Mouse (Mus musculus): ENCODE results near the gene Cacnb1.

DNA sequence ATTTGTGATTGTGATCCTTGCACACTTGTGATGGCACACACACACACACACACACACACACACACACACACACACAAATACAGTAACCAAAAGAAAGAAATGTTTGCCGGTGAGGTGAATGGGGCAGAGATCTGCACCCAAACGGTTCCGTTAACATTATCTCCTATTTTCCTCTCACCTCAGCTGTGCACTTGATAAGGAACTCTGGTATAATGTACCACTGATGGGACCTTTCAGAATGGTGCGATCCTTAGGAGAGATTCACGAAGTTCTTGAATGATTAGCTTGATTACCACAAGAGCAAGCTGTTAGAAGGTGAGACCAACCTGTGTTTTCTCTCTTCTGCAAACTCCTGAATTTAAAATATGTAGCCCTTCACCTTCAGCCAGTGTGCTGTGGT lies 54.4 kb downstream of the Cacnb1 start:
- no peak for TF ChIP-seq POLR2A (IDR thresholded peaks at IDR 0.05; ENCODE audit: low read depth, low read length)
- no peak for TF ChIP-seq CTCF (conservative IDR thresholded peaks at IDR 0.05; ENCODE audit: insufficient read depth, insufficient read length, low read depth, low read length)

All from kidney, adult 2 months (tissue).